ENCODE assay signal across 8 mouse cellular contexts in the genomic region with DNA sequence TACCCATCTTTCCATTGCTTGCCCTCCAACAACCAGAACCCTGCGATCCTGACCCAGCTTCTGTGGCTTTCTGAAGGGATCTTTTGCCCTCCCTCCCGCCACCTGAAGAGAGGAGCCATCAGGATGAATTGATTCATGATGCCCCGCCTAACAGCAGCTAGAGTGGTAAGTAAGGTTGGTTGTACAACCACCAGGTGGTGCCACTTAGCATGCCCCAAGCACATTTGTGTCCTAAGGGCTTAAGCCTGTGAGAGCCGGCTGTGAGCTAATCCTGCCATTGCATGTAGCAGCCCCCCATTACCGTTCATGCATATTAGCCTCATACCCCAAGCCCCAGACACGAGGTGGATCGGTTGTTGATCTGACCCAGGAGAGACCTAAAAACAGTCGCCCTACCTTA. TPM values are rescaled to one million over a fixed set of nuclear protein-coding genes. Genes with fewer than 3 reads are reported as not detected.
DNase-seq lines count a peak whose midpoint lies in the region; ATAC-seq and TF ChIP-seq lines count a peak whose summit lies in the region.

No protein-coding gene starts in this region.

- H3K9me3 ChIP-seq in heart, embryonic 13.5 days, result no peaks in the 10 kb centered on the region
- H3K9me3 ChIP-seq in megakaryocyte, embryonic 14.5 days, result no peaks in the 10 kb centered on the region

- TF ChIP-seq CTCF in cortical plate, adult 2 months (IDR thresholded peaks at IDR 0.05; ENCODE audit: extremely low read depth, insufficient read depth, low read length), result peak; percentile 50
- peak; percentile 53; the same call in 1 of the 2 replicates for TF ChIP-seq CTCF in spleen, adult 2 months (IDR thresholded peaks at IDR 0.05; ENCODE audit: extremely low read depth, insufficient read depth, insufficient read length, insufficient replicate concordance)

- H3K27me3 ChIP-seq in heart, embryonic 13.5 days (replicated peaks), result no peaks in the 10 kb centered on the region
- no peaks in the 10 kb centered on the region for H3K27me3 ChIP-seq in megakaryocyte, embryonic 14.5 days (replicated peaks)
- H3K27me3 ChIP-seq in spleen, adult 2 months (ENCODE audit: control insufficient read depth, insufficient read depth, low read length), result no peaks in the 10 kb centered on the region

- TF ChIP-seq POLR2A in cortical plate, adult 2 months (IDR thresholded peaks at IDR 0.05; ENCODE audit: extremely low read depth, insufficient read depth, low read length), result no peak
- no peak for TF ChIP-seq POLR2A in spleen, adult 2 months (IDR thresholded peaks at IDR 0.05; ENCODE audit: low read depth, low read length)

- no peak overlapping the region for H3K27ac ChIP-seq in cortical plate, adult 2 months (ENCODE audit: insufficient read depth, low read length)
- peak overlapping the region; percentile 91 for H3K27ac ChIP-seq in heart, embryonic 13.5 days (replicated peaks)
- peak overlapping the region; percentile 70 for H3K27ac ChIP-seq in spleen, adult 2 months (ENCODE audit: insufficient read depth, low read length)

- peaks cover 26% of the 10 kb centered on the region for H3K36me3 ChIP-seq in heart, embryonic 13.5 days
- H3K36me3 ChIP-seq in megakaryocyte, embryonic 14.5 days (replicated peaks; ENCODE audit: low read length), result peaks cover 39% of the 10 kb centered on the region
- H3K36me3 ChIP-seq in spleen, adult 2 months (ENCODE audit: control insufficient read depth, insufficient read depth, low read length), result peaks cover 4% of the 10 kb centered on the region

- H3K4me1 ChIP-seq in cortical plate, adult 2 months (ENCODE audit: control insufficient read depth, insufficient read depth, low read length), result peaks cover 2% of the 10 kb centered on the region; the same call in 1 of the 2 replicates
- H3K4me1 ChIP-seq in heart, embryonic 13.5 days, result peaks cover 40% of the 10 kb centered on the region
- H3K4me1 ChIP-seq in megakaryocyte, embryonic 14.5 days, result peaks cover 76% of the 10 kb centered on the region
- peaks cover 11% of the 10 kb centered on the region; the same call in 1 of the 2 replicates for H3K4me1 ChIP-seq in spleen, adult 2 months (ENCODE audit: control insufficient read depth, insufficient read depth, insufficient read length)

- peak overlapping the region; percentile 97 for H3K4me2 ChIP-seq in heart, embryonic 13.5 days

- H3K4me3 ChIP-seq in cortical plate, adult 2 months (ENCODE audit: insufficient read depth, low read length), result peak overlapping the region; percentile 63; the same call in 1 of the 2 replicates
- H3K4me3 ChIP-seq in heart, embryonic 13.5 days, result peak overlapping the region; percentile 90
- H3K4me3 ChIP-seq in megakaryocyte, embryonic 14.5 days (replicated peaks), result peak overlapping the region; percentile 92
- H3K4me3 ChIP-seq in spleen, adult 2 months (ENCODE audit: extremely low read depth, insufficient read depth, insufficient read length), result peak overlapping the region; percentile 41; the same call in 1 of the 2 replicates

- WGBS in heart, embryonic 13.5 days, result 8% methylated on average over 8 of the region's 8 CpGs
- 7% methylated on average over 8 of the region's 8 CpGs for WGBS in spleen, adult 2 months

- no peak for DNase-seq in frontal cortex, postnatal 10 days (ENCODE audit: low spot score in 2 of 2)
- DNase-seq in MEL-GATA-1-ER (ENCODE audit: extremely low read depth, low read depth), result peak; percentile 86
- peak; percentile 80 for DNase-seq in kidney, postnatal 14 days
- DNase-seq in spleen, adult 2 months (ENCODE audit: low read depth in 1 of 2, low spot score in 2 of 2), result peak; percentile 78 to 88

- 0 out of 2 replicates have a peak, but pooled peaks have one; percentile 13 for ATAC-seq in frontal cortex, adult (ENCODE audit: low TSS enrichment)
- ATAC-seq in heart, embryonic 13.5 days (ENCODE audit: extremely low read depth, insufficient number of reproducible peaks, low FRiP score, low TSS enrichment), result no peak

- H3K9ac ChIP-seq in heart, embryonic 13.5 days, result peak overlapping the region; percentile 91

RNA-seq across cellular contexts. Expression of gene Klf16, which starts 1.8 kb away (rescaled TPM):
- polyA plus RNA-seq in cortical plate, adult 2 months (2012; rRNA removed), result 34.7 and 36.9 TPM in 2 replicates
- 5.1 and 6.2 TPM in 2 replicates for polyA plus RNA-seq in heart, embryonic 13.5 days (2015; fragmentation: Nextera tagmentation; extraction: Ambion mirVana)
- 35.6 and 98.1 TPM in 2 replicates for polyA plus RNA-seq in megakaryocyte, embryonic 14.5 days (2012; ENCODE audit: insufficient read depth, low replicate concordance)
- polyA plus RNA-seq in spleen, adult 2 months (2012; rRNA removed), result 27.9 and 41.8 TPM in 2 replicates

RNA-seq across cellular contexts. Expression of gene Abhd17a, which starts 11.2 kb away (rescaled TPM):
- 329 and 330 TPM in 2 replicates for polyA plus RNA-seq in cortical plate, adult 2 months (2012; rRNA removed)
- 81.7 and 85.1 TPM in 2 replicates for polyA plus RNA-seq in heart, embryonic 13.5 days (2015; fragmentation: Nextera tagmentation; extraction: Ambion mirVana)
- 581 and 2,064 TPM in 2 replicates for polyA plus RNA-seq in megakaryocyte, embryonic 14.5 days (2012; ENCODE audit: insufficient read depth, low replicate concordance)
- 220 and 302 TPM in 2 replicates for polyA plus RNA-seq in spleen, adult 2 months (2012; rRNA removed)

RNA-seq across cellular contexts. Expression of gene Rexo1, which starts 17.6 kb away (rescaled TPM):
- 44.7 and 45.0 TPM in 2 replicates for polyA plus RNA-seq in cortical plate, adult 2 months (2012; rRNA removed)
- 15.9 and 17.7 TPM in 2 replicates for polyA plus RNA-seq in heart, embryonic 13.5 days (2015; fragmentation: Nextera tagmentation; extraction: Ambion mirVana)
- polyA plus RNA-seq in megakaryocyte, embryonic 14.5 days (2012; ENCODE audit: insufficient read depth, low replicate concordance), result 81.2 and 149 TPM in 2 replicates
- polyA plus RNA-seq in spleen, adult 2 months (2012; rRNA removed), result 78.0 and 95.1 TPM in 2 replicates

RNA-seq across cellular contexts. Expression of gene Scamp4, which starts 23.8 kb away (rescaled TPM):
- 63.2 and 63.9 TPM in 2 replicates for polyA plus RNA-seq in cortical plate, adult 2 months (2012; rRNA removed)
- polyA plus RNA-seq in heart, embryonic 13.5 days (2015; fragmentation: Nextera tagmentation; extraction: Ambion mirVana), result 65.9 and 70.4 TPM in 2 replicates
- 19.2 and 31.4 TPM in 2 replicates for polyA plus RNA-seq in megakaryocyte, embryonic 14.5 days (2012; ENCODE audit: insufficient read depth, low replicate concordance)
- polyA plus RNA-seq in spleen, adult 2 months (2012; rRNA removed), result 94.8 and 110 TPM in 2 replicates

RNA-seq across cellular contexts. Expression of gene Adat3, which starts 23.8 kb away (rescaled TPM):
- polyA plus RNA-seq in cortical plate, adult 2 months (2012; rRNA removed), result 4.0 and 4.3 TPM in 2 replicates
- polyA plus RNA-seq in heart, embryonic 13.5 days (2015; fragmentation: Nextera tagmentation; extraction: Ambion mirVana), result 4.4 and 5.6 TPM in 2 replicates
- polyA plus RNA-seq in megakaryocyte, embryonic 14.5 days (2012; ENCODE audit: insufficient read depth, low replicate concordance), result 5.7 and 13.7 TPM in 2 replicates
- 17.0 and 25.7 TPM in 2 replicates for polyA plus RNA-seq in spleen, adult 2 months (2012; rRNA removed)

Comparison
In these comparisons a context has a peak if more than half of its experiments do, and no peak if none do; other contexts are left out.
1. DNase-seq: peak in MEL-GATA-1-ER (single experiment), kidney, postnatal 14 days (single experiment) and spleen, adult 2 months (2 of 2); none in frontal cortex, postnatal 10 days (0 of 2).
2. H3K4me3 ChIP-seq: peak in every context shown above with its lines; median percentile 92 in megakaryocyte, embryonic 14.5 days; 90 in heart, embryonic 13.5 days; 63 in cortical plate, adult 2 months; 41 in spleen, adult 2 months.